Mouse (Mus musculus) heart, adult 2 months (tissue): ENCODE results near the gene Ngfr.

ENCODE experiments used
- CTCF ChIP-seq: fragments of 200-600 bp; IDR thresholded peaks from 2 replicates; pipeline ENCODE4 v1.8.1; 2022; ENCODE audit warnings: antibody characterized with exemption, mild to moderate bottlenecking, moderate library complexity
- POLR2A ChIP-seq: fragments of 200-500 bp; IDR thresholded peaks from 2 replicates; pipeline ENCODE4 v1.6.1; 2011; ENCODE audit warnings: mild to moderate bottlenecking, low read depth, low read length, control low read depth; ENCODE audit not compliant: insufficient read depth

- TF ChIP-seq POLR2A, result no peak
- TF ChIP-seq CTCF, result no peak
These were observed 5.2 kb upstream of the Ngfr start for GRCm38 (mm10) chr11:95592691-95593090.
